In genomic region chr4:40681908-40682307, GRCm38 (mm10) we compare ENCODE assay signal across 8 mouse cellular contexts. TPM values are rescaled to one million over a fixed set of nuclear protein-coding genes. Genes with fewer than 3 reads are reported as not detected.
DNase-seq lines count a peak whose midpoint lies in the region; ATAC-seq and TF ChIP-seq lines count a peak whose summit lies in the region.

No protein-coding gene starts in this region.

- no peaks in the 10 kb centered on the region for H3K27me3 ChIP-seq in hindbrain, embryonic 10.5 days (ENCODE audit: insufficient read depth, poor library complexity, severe bottlenecking)
- H3K27me3 ChIP-seq in hindbrain, embryonic 13.5 days = no peaks in the 10 kb centered on the region
- no peaks in the 10 kb centered on the region for H3K27me3 ChIP-seq in midbrain, postnatal 0 days (ENCODE audit: insufficient read depth, low read length)

- no peak overlapping the region for H3K9ac ChIP-seq in hindbrain, embryonic 13.5 days
- no peak overlapping the region for H3K9ac ChIP-seq in midbrain, postnatal 0 days (replicated peaks; ENCODE audit: low read length, poor library complexity, severe bottlenecking)

- H3K4me2 ChIP-seq in hindbrain, embryonic 13.5 days = no peak overlapping the region
- no peak overlapping the region for H3K4me2 ChIP-seq in midbrain, postnatal 0 days (ENCODE audit: low read depth, low read length, poor library complexity, severe bottlenecking)

- peak; percentile 83 for TF ChIP-seq CTCF in midbrain, postnatal 0 days (IDR thresholded peaks at IDR 0.05)

- H3K36me3 ChIP-seq in hindbrain, embryonic 10.5 days = peaks cover 27% of the 10 kb centered on the region
- peaks cover 29% of the 10 kb centered on the region for H3K36me3 ChIP-seq in hindbrain, embryonic 13.5 days
- peaks cover 8% of the 10 kb centered on the region; the same call in 1 of the 2 replicates for H3K36me3 ChIP-seq in midbrain, postnatal 0 days (ENCODE audit: insufficient read depth, low read length)

- H3K4me3 ChIP-seq in hindbrain, embryonic 10.5 days = no peak overlapping the region
- no peak overlapping the region for H3K4me3 ChIP-seq in hindbrain, embryonic 13.5 days
- no peak overlapping the region for H3K4me3 ChIP-seq in midbrain, postnatal 0 days (ENCODE audit: low read depth, low read length)

- no peak for ATAC-seq in hindbrain, embryonic 13.5 days (ENCODE audit: low FRiP score)
- no peak; the same call in 1 of the 2 replicates for ATAC-seq in midbrain, postnatal 0 days (ENCODE audit: low FRiP score)
- ATAC-seq in activated CD4-positive, CD25-positive, alpha-beta regulatory T cell, adult 4 months = no peak

- no peaks in the 10 kb centered on the region for H3K9me3 ChIP-seq in hindbrain, embryonic 10.5 days
- H3K9me3 ChIP-seq in hindbrain, embryonic 13.5 days = no peaks in the 10 kb centered on the region
- H3K9me3 ChIP-seq in midbrain, postnatal 0 days (ENCODE audit: low read length) = no peaks in the 10 kb centered on the region

- DNase-seq in hindbrain, embryonic 10.5 days (ENCODE audit: low spot score) = peak; percentile 50
- DNase-seq in MN1 (ENCODE audit: low spot score) = peak; percentile 68
- DNase-seq in cerebellum, adult 9-11 months = peak; percentile 47
- DNase-seq in heart, postnatal 4 days = peak; percentile 71
- DNase-seq in layer of hippocampus, postnatal 36 days = peak; percentile 62 to 72
- peak; percentile 79 for DNase-seq in midbrain, postnatal 0 days (ENCODE audit: low spot score)

- 37% methylated on average over 3 of the region's 3 CpGs for WGBS in hindbrain, embryonic 10.5 days
- WGBS in hindbrain, embryonic 13.5 days = 30% methylated on average over 3 of the region's 3 CpGs
- 18% methylated on average over 3 of the region's 3 CpGs for WGBS in midbrain, postnatal 0 days

- H3K27ac ChIP-seq in hindbrain, embryonic 10.5 days = no peak overlapping the region
- no peak overlapping the region for H3K27ac ChIP-seq in hindbrain, embryonic 13.5 days
- H3K27ac ChIP-seq in midbrain, postnatal 0 days (ENCODE audit: low read depth, low read length) = no peak overlapping the region

- no peaks in the 10 kb centered on the region for H3K4me1 ChIP-seq in hindbrain, embryonic 10.5 days (replicated peaks)
- H3K4me1 ChIP-seq in hindbrain, embryonic 13.5 days (replicated peaks) = peaks cover 3% of the 10 kb centered on the region
- H3K4me1 ChIP-seq in midbrain, postnatal 0 days (ENCODE audit: insufficient read depth, low read length) = no peaks in the 10 kb centered on the region

RNA-seq across cellular contexts. Expression of gene Aptx, which starts 21.1 kb away (rescaled TPM):
- polyA plus RNA-seq in hindbrain, embryonic 10.5 days (2016; fragmentation: Nextera tagmentation; extraction: Ambion mirVana) = 39.4 and 50.2 TPM in 2 replicates
- polyA plus RNA-seq in hindbrain, embryonic 13.5 days (2015; fragmentation: Nextera tagmentation; extraction: Ambion mirVana) = 54.1 and 54.5 TPM in 2 replicates
- total RNA-seq in heart, postnatal 4 days (2021) = 10 to 100 TPM; 18.8 to 21.0 TPM
- total RNA-seq in layer of hippocampus, postnatal 36 days (2021) = 10 to 100 TPM; 23.4 to 28.7 TPM
- total RNA-seq in midbrain, postnatal 0 days (2014; rRNA removed) = 17.3 and 18.4 TPM in 2 replicates
- polyA plus RNA-seq in midbrain, postnatal 0 days (2015; fragmentation: Nextera tagmentation; extraction: Ambion mirVana) = 31.3 and 34.6 TPM in 2 replicates
- 10 to 100 TPM; 29.8 to 34.2 TPM for polyA plus RNA-seq in activated CD4-positive, CD25-positive, alpha-beta regulatory T cell, adult 4 months (2017; shearing (Covaris generic))

RNA-seq across cellular contexts. Expression of gene Dnaja1, which starts 40.0 kb away (rescaled TPM):
- 514 and 598 TPM in 2 replicates for polyA plus RNA-seq in hindbrain, embryonic 10.5 days (2016; fragmentation: Nextera tagmentation; extraction: Ambion mirVana)
- polyA plus RNA-seq in hindbrain, embryonic 13.5 days (2015; fragmentation: Nextera tagmentation; extraction: Ambion mirVana) = 792 and 817 TPM in 2 replicates
- total RNA-seq in heart, postnatal 4 days (2021) = 100 to 1,000 TPM; 107 to 108 TPM
- 100 to 1,000 TPM; 368 to 372 TPM for total RNA-seq in layer of hippocampus, postnatal 36 days (2021)
- 104 and 140 TPM in 2 replicates for total RNA-seq in midbrain, postnatal 0 days (2014; rRNA removed)
- 585 and 650 TPM in 2 replicates for polyA plus RNA-seq in midbrain, postnatal 0 days (2015; fragmentation: Nextera tagmentation; extraction: Ambion mirVana)
- polyA plus RNA-seq in activated CD4-positive, CD25-positive, alpha-beta regulatory T cell, adult 4 months (2017; shearing (Covaris generic)) = 100 to 1,000 TPM; 474 TPM
